Mouse (Mus musculus): ENCODE results near the gene Tbpl1. TPM values are rescaled to one million over a fixed set of nuclear protein-coding genes. Genes with fewer than 3 reads are reported as not detected.

Tbpl1 gene
- 22.5 and 33.7 TPM in 2 replicates for polyA plus RNA-seq (2012; rRNA removed)

DNA sequence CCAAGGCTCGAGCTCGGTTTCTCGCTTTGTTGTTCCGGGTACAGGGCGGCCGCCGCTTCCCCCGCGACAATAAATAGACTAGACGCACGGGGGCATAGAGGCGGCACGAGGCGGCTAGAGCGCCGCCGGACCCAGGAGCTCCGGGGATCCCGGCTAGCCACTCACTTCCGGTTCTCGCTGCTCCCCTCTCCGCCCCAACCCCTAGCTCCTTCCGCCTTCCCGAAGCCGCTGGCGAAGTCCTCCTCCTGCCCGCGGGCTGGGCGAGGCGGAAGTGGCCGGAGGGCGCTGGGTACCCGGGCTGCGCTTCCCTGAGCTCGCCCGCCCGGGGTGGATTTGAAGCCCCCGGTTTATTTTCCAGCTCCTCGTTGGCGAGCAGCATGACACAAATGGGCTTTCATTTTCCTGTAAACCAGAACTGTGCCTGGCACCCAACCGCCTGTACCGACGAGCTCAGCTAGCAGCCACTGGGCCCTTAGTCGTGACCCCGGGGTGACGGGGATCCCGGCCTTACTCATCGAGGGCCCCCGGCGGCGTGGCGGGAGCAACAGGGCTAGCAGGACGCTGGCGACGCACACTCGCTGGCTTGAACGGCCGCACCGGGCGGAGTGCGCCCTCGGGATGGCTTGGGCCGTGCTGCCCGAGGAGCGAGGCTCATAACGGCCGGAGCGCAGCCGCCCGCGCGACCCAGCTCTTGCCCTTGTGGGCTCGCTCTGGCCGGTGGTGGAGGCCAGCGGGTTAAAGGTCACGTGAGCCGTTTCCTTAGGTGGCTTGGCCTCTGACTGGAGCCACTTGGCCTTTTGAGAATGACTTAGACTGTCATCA lies at the start of gene Tbpl1:
Gene Tbpl1 (minus strand): TSS at position 667 of the 822 bp plus-strand sequence.

Other genes with a start within 250 kb of the Tbpl1 start
- 0.91 and 1.0 TPM in 2 replicates for gene Slc2a12, start 86.9 kb downstream of the Tbpl1 start, polyA plus RNA-seq (2012; rRNA removed)
- gene Tcf21, start 88.2 kb upstream of the Tbpl1 start, polyA plus RNA-seq (2012; rRNA removed), result 112 and 135 TPM in 2 replicates